Mouse (Mus musculus): ENCODE results near the gene Ipo9. TPM values are rescaled to one million over a fixed set of nuclear protein-coding genes. Genes with fewer than 3 reads are reported as not detected.

The Ipo9 gene
- polyA plus RNA-seq, 2 experiments = 19.4 to 26.6 TPM

DNA sequence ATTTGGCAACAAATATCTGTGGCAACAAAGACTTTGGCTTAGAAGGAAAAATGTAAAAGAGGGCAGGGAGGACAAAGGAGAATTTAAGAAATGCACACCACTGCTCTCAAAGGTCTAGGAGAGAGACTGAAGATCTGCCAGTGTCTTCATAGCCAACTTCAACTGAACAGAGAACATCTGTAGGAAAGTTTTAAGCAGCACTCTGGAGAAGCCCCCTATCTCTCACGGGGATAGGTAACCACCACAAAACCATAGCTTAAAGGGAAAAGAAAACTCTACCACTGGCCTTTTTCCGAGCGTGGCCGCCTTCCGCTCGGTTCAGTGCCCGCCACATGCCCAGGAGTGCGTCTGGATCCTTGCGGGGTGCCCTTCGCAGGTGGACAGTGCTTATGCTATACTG, 3.7 kb downstream of the Ipo9 start:
- Histone ChIP-seq H3K4me2 (ENCODE audit: low read depth) (no peak overlapping the region), H3K9me3 (ENCODE audit: control insufficient read depth, low read length) (no peaks in the 10 kb centered on the region), H3K9ac (replicated peaks) (no peak overlapping the region), H3K4me3 (ENCODE audit: insufficient read depth in 1 of 2, low read depth in 2 of 2, low read length in 2 of 2) (no peak overlapping the region), H3K4me1 (replicated peaks; ENCODE audit: control insufficient read depth in 2 of 2, insufficient read depth in 2 of 2, low read length in 1 of 2) (peaks cover 9 to 12% of the 10 kb centered on the region in 2 experiments), H3K36me3 (replicated peaks; ENCODE audit: control insufficient read depth, insufficient read depth, low read depth) (no peaks in the 10 kb centered on the region; the same call in none of the 2 replicates), H3K27ac (no peak overlapping the region), H3K27me3 (ENCODE audit: control insufficient read depth, insufficient read depth, low read length) (no peaks in the 10 kb centered on the region)
- DNase-seq (ENCODE audit: low read depth in 3 of 3, low spot score in 3 of 3) (no peak), ATAC-seq (ENCODE audit: insufficient read depth) (no peak)
- 89% methylated on average over 10 of the region's 10 CpGs for WGBS (ENCODE audit: insufficient replicate concordance)
- no peak for TF ChIP-seq EP300 (IDR thresholded peaks at IDR 0.05; ENCODE audit: low read depth)
- TF ChIP-seq CTCF (IDR thresholded peaks at IDR 0.05; ENCODE audit: low read depth) = no peak

DNA sequence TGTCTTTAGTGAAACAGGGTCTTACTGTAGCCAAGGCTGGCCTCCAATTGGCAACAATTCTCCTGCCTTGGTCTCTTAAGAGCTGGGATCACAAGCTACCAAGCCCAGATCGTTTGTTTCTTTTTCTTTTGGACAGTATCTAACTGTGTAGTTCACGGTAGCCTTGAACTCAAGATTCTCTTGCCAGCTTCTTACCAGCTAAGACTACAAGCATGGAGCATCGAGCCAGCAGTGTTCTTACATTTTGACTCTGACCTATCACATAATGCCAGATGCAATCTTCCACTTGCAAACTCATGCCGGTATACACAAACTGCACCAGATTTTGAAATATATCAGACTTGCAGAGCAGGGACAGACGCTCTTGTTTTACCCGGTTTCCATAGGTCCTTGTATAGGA, 7.5 kb downstream of the Ipo9 start:
- 71% methylated on average over 6 of the region's 6 CpGs for WGBS (ENCODE audit: insufficient replicate concordance)
- TF ChIP-seq EP300 (IDR thresholded peaks at IDR 0.05; ENCODE audit: low read depth) (no peak), CTCF (IDR thresholded peaks at IDR 0.05; ENCODE audit: low read depth) (no peak)

DNA sequence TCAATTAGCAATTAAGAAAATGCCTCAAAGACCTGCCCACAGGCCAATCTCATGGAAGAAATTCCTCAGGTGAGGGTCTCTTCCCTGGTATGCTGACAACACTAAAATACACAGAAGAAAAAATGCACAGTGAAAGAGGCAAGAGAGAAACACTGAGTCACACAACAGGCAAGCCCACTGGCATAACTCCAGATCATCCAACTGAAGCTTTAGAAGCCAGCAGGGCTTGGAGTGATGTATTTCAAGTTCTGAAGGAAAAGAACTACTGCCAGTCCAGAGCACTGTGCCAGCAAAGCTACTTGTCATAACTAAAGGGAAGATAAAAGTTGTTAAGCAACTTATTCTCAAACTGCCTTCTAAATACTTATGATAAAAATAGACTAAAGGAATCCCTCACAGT, 16.3 kb downstream of the Ipo9 start:
- no peak for ATAC-seq (ENCODE audit: insufficient read depth)
- H3K36me3 ChIP-seq (replicated peaks; ENCODE audit: control insufficient read depth, insufficient read depth, low read depth) = peaks cover 56% of the 10 kb centered on the region
- no peak for DNase-seq (ENCODE audit: low read depth in 3 of 3, low spot score in 3 of 3)

More for the DNA sequence above, 7.5 kb downstream of the Ipo9 start:
- peaks cover 18% of the 10 kb centered on the region for H3K36me3 ChIP-seq (replicated peaks; ENCODE audit: control insufficient read depth, insufficient read depth, low read depth)
- DNase-seq (ENCODE audit: low read depth in 3 of 3, low spot score in 3 of 3) (no peak), ATAC-seq (ENCODE audit: insufficient read depth) (no peak)
- H3K9ac ChIP-seq (replicated peaks) = no peak overlapping the region
- H3K27ac ChIP-seq = no peak overlapping the region
- no peaks in the 10 kb centered on the region for H3K4me1 ChIP-seq (replicated peaks; ENCODE audit: control insufficient read depth in 2 of 2, insufficient read depth in 2 of 2, low read length in 1 of 2)
- no peaks in the 10 kb centered on the region for H3K27me3 ChIP-seq (ENCODE audit: control insufficient read depth, insufficient read depth, low read length)
- no peak overlapping the region for H3K4me2 ChIP-seq (ENCODE audit: low read depth)
- no peak overlapping the region for H3K4me3 ChIP-seq (ENCODE audit: insufficient read depth in 1 of 2, low read depth in 2 of 2, low read length in 2 of 2)
- no peaks in the 10 kb centered on the region for H3K9me3 ChIP-seq (ENCODE audit: control insufficient read depth, low read length)

DNA sequence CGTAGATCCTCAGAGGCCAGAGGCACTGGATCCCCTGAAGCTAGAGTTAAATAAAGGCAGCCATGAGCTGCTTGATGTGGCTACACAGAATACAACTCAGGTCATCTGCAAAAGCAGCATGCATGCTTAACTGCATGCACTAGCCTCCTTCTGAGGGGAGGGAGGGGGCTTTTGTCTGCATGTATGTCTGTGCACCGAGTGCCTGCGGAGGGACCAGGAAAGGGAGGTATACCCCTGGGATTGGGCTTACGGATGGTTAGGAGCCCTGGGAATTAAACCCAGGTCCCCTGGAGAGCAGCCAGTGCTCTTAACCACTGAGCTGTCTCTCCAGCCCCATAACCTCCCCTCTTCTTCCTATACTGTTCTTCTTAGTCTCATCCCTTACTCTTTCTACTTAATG, 18.2 kb downstream of the Ipo9 start:
- H3K9ac ChIP-seq (replicated peaks) = no peak overlapping the region
- no peaks in the 10 kb centered on the region for H3K4me1 ChIP-seq (replicated peaks; ENCODE audit: control insufficient read depth in 2 of 2, insufficient read depth in 2 of 2, low read length in 1 of 2)
- H3K36me3 ChIP-seq (replicated peaks; ENCODE audit: control insufficient read depth, insufficient read depth, low read depth) = peaks cover 59% of the 10 kb centered on the region
- no peak for DNase-seq (ENCODE audit: low read depth in 3 of 3, low spot score in 3 of 3)
- WGBS (ENCODE audit: insufficient replicate concordance) = 79% methylated on average over 4 of the region's 4 CpGs
- H3K27ac ChIP-seq = no peak overlapping the region
- TF ChIP-seq CTCF (IDR thresholded peaks at IDR 0.05; ENCODE audit: low read depth) = no peak
- TF ChIP-seq EP300 (IDR thresholded peaks at IDR 0.05; ENCODE audit: low read depth) = no peak
- no peaks in the 10 kb centered on the region for H3K27me3 ChIP-seq (ENCODE audit: control insufficient read depth, insufficient read depth, low read length)
- H3K4me3 ChIP-seq (ENCODE audit: insufficient read depth in 1 of 2, low read depth in 2 of 2, low read length in 2 of 2) = no peak overlapping the region
- no peaks in the 10 kb centered on the region for H3K9me3 ChIP-seq (ENCODE audit: control insufficient read depth, low read length)
- no peak for ATAC-seq (ENCODE audit: insufficient read depth)
- no peak overlapping the region for H3K4me2 ChIP-seq (ENCODE audit: low read depth)

More for the DNA sequence above, 16.3 kb downstream of the Ipo9 start:
- no peaks in the 10 kb centered on the region for H3K4me1 ChIP-seq (replicated peaks; ENCODE audit: control insufficient read depth in 2 of 2, insufficient read depth in 2 of 2, low read length in 1 of 2)
- H3K27ac ChIP-seq = no peak overlapping the region
- no peaks in the 10 kb centered on the region for H3K9me3 ChIP-seq (ENCODE audit: control insufficient read depth, low read length)
- no peak overlapping the region for H3K9ac ChIP-seq (replicated peaks)
- TF ChIP-seq CTCF (IDR thresholded peaks at IDR 0.05; ENCODE audit: low read depth) (no peak), EP300 (IDR thresholded peaks at IDR 0.05; ENCODE audit: low read depth) (no peak)
- no peak overlapping the region for H3K4me2 ChIP-seq (ENCODE audit: low read depth)
- no peaks in the 10 kb centered on the region for H3K27me3 ChIP-seq (ENCODE audit: control insufficient read depth, insufficient read depth, low read length)
- H3K4me3 ChIP-seq (ENCODE audit: insufficient read depth in 1 of 2, low read depth in 2 of 2, low read length in 2 of 2) = no peak overlapping the region

DNA sequence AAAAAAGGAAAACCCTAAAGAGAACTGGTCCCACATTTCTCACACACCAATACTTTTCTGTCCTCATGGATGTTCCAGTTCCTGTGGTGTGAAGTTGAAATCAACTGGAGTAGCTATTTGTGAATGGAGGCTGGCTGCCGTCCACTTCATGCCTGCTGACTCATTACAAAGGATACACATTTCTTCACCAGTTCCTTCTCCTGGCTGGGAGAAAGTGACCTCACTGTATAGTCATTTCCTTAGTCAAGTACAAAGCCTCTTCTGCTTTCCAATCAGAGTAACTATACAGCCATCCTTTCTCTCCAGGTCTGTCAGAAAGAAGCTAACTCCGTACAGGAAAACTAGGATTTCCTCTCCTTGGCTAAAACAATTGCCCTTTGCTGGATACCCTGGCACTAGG, 19.3 kb downstream of the Ipo9 start:
- no peak overlapping the region for H3K27ac ChIP-seq
- no peak overlapping the region for H3K9ac ChIP-seq (replicated peaks)
- H3K4me2 ChIP-seq (ENCODE audit: low read depth) = no peak overlapping the region
- H3K36me3 ChIP-seq (replicated peaks; ENCODE audit: control insufficient read depth, insufficient read depth, low read depth) = peaks cover 54% of the 10 kb centered on the region
- no peaks in the 10 kb centered on the region for H3K4me1 ChIP-seq (replicated peaks; ENCODE audit: control insufficient read depth in 2 of 2, insufficient read depth in 2 of 2, low read length in 1 of 2)
- TF ChIP-seq CTCF (IDR thresholded peaks at IDR 0.05; ENCODE audit: low read depth) = no peak
- TF ChIP-seq EP300 (IDR thresholded peaks at IDR 0.05; ENCODE audit: low read depth) = no peak
- no peaks in the 10 kb centered on the region for H3K9me3 ChIP-seq (ENCODE audit: control insufficient read depth, low read length)
- DNase-seq (ENCODE audit: low read depth in 3 of 3, low spot score in 3 of 3) (no peak), ATAC-seq (ENCODE audit: insufficient read depth) (no peak)
- 48% methylated on average over 2 of the region's 2 CpGs for WGBS (ENCODE audit: insufficient replicate concordance)
- H3K27me3 ChIP-seq (ENCODE audit: control insufficient read depth, insufficient read depth, low read length) = no peaks in the 10 kb centered on the region
- H3K4me3 ChIP-seq (ENCODE audit: insufficient read depth in 1 of 2, low read depth in 2 of 2, low read length in 2 of 2) = no peak overlapping the region

Measured in liver, embryonic 14.5 days (tissue).